Mouse (Mus musculus): Measurements from ENCODE around the gene Pde10a.

The Pde10a gene

GRCm38 (mm10) chr17:8525971-8526740 lies 984 bp downstream of the Pde10a start:
- no peak for DNase-seq (ENCODE audit: low read depth in 2 of 2, low spot score in 2 of 2)

GRCm38 (mm10) chr17:8526815-8527261 lies 1.7 kb downstream of the Pde10a start:
- DNase-seq (ENCODE audit: low read depth in 2 of 2, low spot score in 2 of 2) = no peak

- DNase-seq (ENCODE audit: low read depth in 2 of 2, low spot score in 2 of 2) = no peak
Measured at GRCm38 (mm10) chr17:8528641-8529040, 3.5 kb downstream of the Pde10a start.

DNA sequence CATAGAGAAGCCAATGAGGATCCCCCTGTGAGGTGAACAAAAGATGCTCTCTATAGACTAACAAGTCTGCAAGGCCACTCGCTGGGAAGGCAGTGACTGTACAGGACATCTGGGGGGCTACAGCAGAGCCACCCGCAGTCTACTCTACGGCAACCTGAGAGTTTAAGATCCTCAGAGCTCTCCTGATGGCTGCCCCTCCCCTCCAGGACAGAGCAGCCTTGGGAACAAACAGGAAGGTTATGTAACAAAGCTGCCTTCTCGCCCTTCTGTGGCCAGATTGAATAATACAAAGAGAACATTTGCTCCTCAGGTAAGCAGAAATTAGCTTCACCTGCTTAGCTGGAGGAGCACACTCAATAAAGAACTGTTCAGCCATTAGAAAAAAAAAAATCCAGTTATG lies 7.4 kb downstream of the Pde10a start:
- DNase-seq (ENCODE audit: low read depth in 2 of 2, low spot score in 2 of 2) = no peak

DNA sequence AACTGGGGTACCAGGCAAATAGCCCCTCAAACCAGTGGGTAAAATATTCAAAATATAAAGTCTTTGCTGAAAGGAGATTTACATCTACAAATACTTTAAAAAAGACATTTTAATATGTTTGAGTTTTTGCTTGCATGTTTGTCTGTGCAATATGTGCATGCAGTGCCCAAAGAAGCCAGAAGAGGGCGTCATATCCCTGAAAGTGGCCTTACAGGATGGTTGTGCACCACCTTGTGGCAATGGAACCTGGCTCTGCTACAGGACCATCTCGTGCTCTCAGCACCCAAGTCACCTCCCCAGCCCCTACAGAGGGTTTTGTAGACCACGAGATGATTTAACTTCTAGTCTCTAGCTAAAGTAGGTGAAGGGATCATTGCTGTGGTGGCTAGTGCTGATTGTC lies 8.7 kb downstream of the Pde10a start:
- DNase-seq (ENCODE audit: low read depth in 2 of 2, low spot score in 2 of 2) = no peak

DNA sequence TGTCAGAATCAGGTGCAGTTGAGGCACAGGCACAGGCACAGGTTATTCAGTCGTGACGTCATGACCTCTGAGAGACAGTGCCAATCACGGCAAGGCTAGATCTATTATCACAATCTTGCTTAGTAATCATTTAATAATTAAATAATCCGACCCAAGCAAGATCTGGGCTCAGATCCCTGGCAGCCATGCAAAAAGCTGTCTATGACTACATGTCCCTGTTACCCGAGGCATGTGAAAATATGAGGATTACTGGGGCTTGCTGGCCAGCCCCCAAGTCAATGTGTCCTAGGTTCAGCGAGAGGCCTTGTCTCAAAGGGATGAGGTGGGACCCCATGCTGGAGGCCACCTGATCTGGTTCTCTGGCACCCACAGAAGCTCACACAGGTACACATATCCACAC lies 11.3 kb downstream of the Pde10a start:
- DNase-seq (ENCODE audit: low read depth in 2 of 2, low spot score in 2 of 2) = no peak

DNA sequence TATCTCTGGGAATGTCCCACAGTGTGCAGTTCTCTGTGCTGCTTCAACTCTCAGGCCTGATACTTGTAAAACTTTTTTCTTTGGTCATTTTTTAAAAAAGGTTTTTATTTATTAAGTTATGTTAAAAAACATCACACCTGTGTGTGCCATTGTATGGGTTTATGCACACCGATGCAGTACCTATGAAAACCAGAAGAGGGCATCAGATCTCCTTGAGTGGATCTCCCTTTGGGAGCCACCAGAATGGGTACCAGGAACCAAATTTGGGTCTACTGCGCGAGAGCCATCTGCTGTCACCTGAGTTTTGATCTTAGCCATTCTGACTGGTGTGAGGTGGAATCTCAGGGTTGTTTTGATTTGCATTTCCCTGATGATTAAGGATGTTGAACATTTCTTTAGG lies 12.9 kb downstream of the Pde10a start:
- peak; percentile 25 to 41 for DNase-seq (ENCODE audit: low read depth in 2 of 2, low spot score in 2 of 2)

DNA sequence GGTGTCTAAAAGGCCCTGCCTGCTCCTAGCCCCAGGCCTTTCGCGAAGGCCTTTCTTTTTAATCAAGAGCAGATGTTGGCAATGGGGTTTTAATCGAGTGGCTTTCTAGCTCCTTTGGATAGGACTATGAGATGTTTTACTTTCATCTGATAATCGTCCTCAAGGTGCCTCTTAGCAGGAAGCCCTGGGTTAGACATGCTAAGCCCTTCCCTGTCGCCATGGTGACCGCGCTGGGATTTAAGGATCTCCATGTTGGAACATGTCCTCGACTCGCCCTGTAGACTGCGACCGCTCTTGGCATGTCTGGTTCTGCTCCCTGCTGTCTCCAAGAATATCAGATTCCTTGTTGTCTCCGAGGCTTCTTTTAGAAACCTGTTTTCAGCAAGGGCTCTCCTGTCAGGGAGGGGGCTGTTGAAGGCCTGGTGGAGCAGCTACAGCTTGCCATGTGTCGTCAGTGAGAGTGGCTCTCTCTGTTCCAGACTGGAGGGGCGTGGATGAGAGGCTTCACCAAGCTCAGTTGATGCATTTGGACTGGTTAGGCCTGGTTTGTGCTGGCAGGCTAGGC lies 16.9 kb downstream of the Pde10a start:
- DNase-seq (ENCODE audit: low read depth in 2 of 2, low spot score in 2 of 2) = no peak

DNA sequence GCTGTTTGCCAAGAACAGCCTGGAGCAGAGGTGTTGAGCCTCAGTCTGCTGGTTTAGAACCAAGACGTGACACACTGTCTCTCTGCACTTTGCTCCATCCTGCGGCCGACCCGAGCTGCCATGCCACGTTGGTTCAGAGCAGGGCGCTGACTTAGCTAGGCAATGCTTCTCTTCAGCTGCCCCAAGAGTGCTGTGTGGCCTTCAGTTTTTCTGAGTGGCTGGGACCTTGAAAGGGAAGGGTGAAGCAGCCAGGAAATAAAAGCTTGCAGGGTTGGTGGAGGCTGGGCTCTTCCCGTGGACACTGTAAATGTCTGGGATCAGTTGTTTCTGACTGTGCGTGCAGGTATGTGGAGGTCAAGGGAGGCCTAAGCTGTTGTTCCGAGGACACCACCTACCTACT lies 21.2 kb downstream of the Pde10a start:
- DNase-seq (ENCODE audit: low read depth in 2 of 2, low spot score in 2 of 2) = no peak

DNA sequence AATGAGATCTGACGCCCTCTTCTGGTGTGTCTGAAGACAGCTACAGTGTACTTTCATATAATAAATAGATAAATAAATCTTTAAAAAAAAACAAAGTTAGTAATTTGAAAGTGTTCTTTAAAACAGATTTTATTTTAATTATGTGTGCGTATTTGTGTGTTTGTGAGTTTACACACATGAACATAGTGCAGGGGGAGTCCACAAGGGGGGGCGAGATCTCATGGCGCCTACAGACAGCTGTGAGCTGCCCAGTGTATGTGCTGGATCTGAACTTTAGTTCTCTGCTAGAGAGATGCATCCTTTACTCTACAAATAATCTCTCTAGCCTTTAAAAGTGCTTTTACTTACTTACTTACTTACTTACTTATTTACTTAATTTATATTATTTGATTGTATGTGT lies 23.6 kb downstream of the Pde10a start:
- no peak for DNase-seq (ENCODE audit: low read depth in 2 of 2, low spot score in 2 of 2)

GRCm38 (mm10) chr17:8551641-8552040 lies 26.5 kb downstream of the Pde10a start:
- DNase-seq (ENCODE audit: low read depth in 2 of 2, low spot score in 2 of 2) = no peak

GRCm38 (mm10) chr17:8552346-8553035 lies 27.3 kb downstream of the Pde10a start:
- DNase-seq (ENCODE audit: low read depth in 2 of 2, low spot score in 2 of 2) = no peak

GRCm38 (mm10) chr17:8553601-8554000 lies 28.4 kb downstream of the Pde10a start:
- DNase-seq (ENCODE audit: low read depth in 2 of 2, low spot score in 2 of 2) = no peak

GRCm38 (mm10) chr17:8554219-8554618 lies 29.0 kb downstream of the Pde10a start:
- no peak for DNase-seq (ENCODE audit: low read depth in 2 of 2, low spot score in 2 of 2)

DNA sequence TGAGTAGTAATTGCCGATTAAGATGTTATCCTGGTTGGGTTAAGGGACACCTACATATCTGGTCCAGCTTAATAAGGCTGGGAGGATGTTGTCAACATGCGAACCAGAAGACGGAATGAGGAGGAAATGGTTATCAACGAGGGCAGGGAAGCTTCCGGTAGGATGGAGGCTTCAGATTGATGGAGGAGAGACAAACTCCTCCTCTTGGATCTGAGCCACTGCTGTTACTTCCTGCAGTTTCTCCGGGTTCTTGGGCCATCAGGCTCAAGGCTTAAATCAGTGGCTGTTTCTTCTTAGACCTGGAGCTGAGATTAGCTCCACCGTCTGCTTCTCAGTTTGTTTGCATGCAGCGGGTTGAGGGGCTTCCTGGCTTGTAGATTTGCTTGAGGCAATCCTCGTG lies 30.6 kb downstream of the Pde10a start:
- DNase-seq (ENCODE audit: low read depth in 2 of 2, low spot score in 2 of 2) = no peak

DNA sequence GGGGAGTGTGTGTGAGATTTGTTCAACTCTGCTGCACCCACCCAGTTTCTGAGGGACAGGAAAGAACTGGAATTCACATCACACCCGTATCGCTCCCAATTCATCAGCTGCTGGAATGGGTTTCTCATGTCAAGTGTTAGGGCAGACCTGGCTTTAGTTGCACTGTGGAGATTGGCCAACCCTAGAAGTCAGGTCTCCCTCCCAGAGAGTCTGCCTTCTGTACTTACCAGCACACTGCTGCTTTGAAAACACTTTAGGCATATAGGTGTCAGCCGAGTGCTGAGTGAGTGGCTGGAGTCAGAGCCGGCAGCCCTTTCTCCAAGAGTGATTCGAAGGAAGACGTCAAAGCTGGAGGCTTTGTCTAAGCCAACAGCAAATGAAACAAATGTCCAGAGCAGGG lies 31.1 kb downstream of the Pde10a start:
- DNase-seq (ENCODE audit: low read depth in 2 of 2, low spot score in 2 of 2) = no peak

GRCm38 (mm10) chr17:8557926-8558325 lies 32.8 kb downstream of the Pde10a start:
- DNase-seq (ENCODE audit: low read depth in 2 of 2, low spot score in 2 of 2) = no peak

DNA sequence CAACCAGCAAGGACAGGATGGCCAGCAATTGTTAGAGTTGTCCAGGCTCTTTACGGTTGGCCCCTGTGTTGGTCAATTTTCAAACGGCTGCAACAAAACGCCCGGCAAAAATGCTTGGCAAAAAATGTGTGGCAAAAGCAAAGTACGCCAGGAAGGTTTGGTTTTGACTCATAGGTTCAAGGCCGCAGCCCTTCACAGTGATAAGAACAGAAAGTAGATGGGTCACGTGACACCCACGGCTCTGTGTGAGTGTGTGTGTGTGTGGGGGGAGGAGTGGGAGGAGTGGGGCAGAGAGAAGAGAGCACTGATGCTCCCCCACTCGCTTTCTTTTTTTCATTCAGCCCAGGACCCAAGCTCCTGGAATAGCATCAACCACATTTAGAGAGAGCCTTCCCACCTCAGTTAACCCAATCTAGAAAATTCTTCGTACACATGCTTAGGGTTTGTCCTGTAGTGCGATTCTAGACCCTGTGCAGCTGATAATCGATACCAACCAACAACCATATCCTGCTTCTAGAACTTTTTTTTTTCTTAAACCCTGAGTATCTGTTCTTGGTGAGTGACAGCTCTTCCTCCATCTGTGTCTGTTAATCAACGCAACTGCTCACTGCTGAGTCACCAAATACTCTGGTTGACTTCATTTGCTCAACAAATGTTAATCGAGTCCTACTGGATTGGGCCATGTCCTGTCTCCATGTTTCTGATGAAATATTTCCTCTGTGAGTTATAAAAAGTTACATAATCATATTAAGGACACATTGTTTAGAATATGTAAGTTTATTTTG lies 37.1 kb downstream of the Pde10a start:
- DNase-seq (ENCODE audit: low read depth in 2 of 2, low spot score in 2 of 2) = peak in 1 of 2 experiments; percentile 11

DNA sequence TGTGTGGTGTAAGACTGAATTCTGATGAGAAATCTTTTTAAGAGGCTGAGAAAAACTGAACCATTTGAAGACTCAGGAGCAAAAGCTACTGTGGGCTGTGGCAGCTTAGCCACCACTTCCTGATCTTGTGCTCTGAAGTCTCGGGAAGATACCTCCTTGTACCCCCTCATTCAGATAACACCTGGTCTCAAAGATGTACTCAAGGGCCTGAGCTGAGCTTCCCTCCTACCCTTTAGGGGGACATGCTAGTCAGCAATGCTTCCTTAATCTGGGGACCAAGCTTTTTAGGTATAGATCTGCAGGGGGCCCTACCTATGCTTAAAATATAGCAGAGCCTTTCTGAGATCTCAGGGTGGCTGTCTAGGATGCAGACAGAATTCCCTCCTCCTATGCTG lies 37.7 kb downstream of the Pde10a start:
- peak; percentile 7 to 21 for DNase-seq (ENCODE audit: low read depth in 2 of 2, low spot score in 2 of 2)

DNA sequence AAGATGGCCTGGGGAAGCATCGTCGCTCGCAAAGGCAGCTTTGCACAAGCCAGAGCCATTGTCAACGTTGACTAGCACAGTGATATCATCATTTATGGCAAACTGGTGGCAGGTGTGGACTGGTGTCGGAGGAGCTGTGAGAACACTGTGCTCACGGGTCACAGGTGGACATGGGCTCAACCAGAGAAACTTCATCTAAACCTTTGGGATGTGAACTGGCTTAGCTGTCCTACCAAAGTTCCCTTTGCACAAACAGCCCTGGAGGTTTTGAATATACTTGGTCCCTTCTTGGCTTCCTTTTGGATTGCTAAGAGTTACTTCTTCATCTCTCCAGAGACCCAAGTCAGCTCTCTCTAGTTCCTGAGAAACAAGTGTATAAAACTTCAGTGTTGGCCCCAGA lies 41.7 kb downstream of the Pde10a start, which contains the start of gene Gm17087:
TSS of gene Gm17087 (minus strand) at position 101 of the 400 bp plus-strand sequence.
- no peak for DNase-seq (ENCODE audit: low read depth in 2 of 2, low spot score in 2 of 2)

GRCm38 (mm10) chr17:8573542-8574260 lies 48.5 kb downstream of the Pde10a start:
- DNase-seq (ENCODE audit: low read depth in 2 of 2, low spot score in 2 of 2) = no peak
